Mouse (Mus musculus): Measurements from ENCODE around the gene BC017158. TPM values are rescaled to one million over a fixed set of nuclear protein-coding genes. Genes with fewer than 3 reads are reported as not detected.
A peak's percentile ranks its signal among the peaks of the same experiment; 100 is the strongest.

BC017158 gene
- polyA plus RNA-seq, 1 experiment from 2014 or later, result 33.6 TPM

DNA sequence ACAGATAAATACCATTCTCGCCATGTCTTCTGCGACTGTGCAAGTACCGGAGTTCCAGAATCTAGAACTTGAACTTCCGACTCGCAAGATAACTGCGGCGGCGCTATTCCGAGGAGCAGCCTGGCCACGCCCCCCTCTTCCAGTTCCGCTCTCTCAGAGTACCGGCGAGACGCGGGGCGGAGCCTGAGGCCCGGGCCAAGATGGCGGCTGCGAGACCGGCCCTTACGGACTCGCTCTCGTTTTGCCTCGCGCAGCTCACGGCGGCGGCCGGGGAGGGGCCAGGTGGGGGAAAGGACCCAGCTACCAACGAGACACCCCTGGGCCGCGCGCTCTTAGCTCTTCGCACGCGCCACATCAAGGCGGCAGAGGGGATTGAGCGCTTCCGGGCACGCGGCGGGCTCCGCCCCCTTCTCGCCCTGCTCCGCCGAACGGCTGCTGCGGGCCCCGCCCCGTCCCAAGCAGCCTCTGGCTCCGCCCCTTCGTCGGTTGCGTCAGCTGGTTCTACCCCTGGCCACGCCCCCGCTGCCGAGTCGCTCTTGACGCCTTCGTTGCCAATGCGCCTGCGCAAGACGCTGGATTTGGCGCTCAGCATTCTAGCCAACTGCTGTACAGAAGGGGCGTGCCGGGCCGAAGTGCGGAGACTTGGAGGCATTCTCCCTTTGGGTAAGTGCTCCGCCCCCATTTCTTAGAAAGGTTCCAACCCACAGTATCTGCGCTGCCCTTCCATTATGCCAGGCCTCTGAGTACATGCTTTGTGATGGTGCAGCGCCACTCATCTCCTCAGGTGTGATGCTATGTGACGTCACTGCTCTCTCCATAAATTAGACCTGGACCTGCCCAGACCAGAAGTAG is 59.8 kb downstream of the BC017158 start, which contains the start of gene 9130023H24Rik:
TSS of gene 9130023H24Rik (minus strand) at position 105 of the 852 bp plus-strand sequence.
- H3K4me1 ChIP-seq (ENCODE audit: control insufficient read depth, insufficient read depth, low read length), result peaks cover 5% of the 10 kb centered on the region
- under 1% methylated on average over 72 of the region's 72 CpGs for WGBS
- H3K9ac ChIP-seq (ENCODE audit: low read length), result peak within 1 kb of the TSS; percentile 91
- H3K36me3 ChIP-seq (ENCODE audit: control insufficient read depth, insufficient read depth, low read length), result 0 out of 2 replicates have a peak, but pooled peaks cover 12% of the 10 kb centered on the region
- H3K27me3 ChIP-seq (ENCODE audit: control insufficient read depth, insufficient read depth, low read length), result no peaks in the 10 kb centered on the region
- ATAC-seq (ENCODE audit: insufficient read depth, low FRiP score), result peak; percentile 89
- H3K4me2 ChIP-seq (ENCODE audit: low read depth, low read length), result peak within 1 kb of the TSS; percentile 86
- H3K27ac ChIP-seq (ENCODE audit: low read length), result peak within 1 kb of the TSS; percentile 99
- H3K4me3 ChIP-seq (replicated peaks; ENCODE audit: low read length), result peak within 1 kb of the TSS; percentile 72
- no peaks in the 10 kb centered on the region for H3K9me3 ChIP-seq (replicated peaks; ENCODE audit: control insufficient read depth, low read length)

GRCm38 (mm10) chr7:128237593-128237926 is 60.4 kb downstream of the BC017158 start:
- Histone ChIP-seq H3K36me3 (ENCODE audit: control insufficient read depth, insufficient read depth, low read length) (0 out of 2 replicates have a peak, but pooled peaks cover 11% of the 10 kb centered on the region), H3K27ac (ENCODE audit: low read length) (peak overlapping the region; percentile 99), H3K27me3 (ENCODE audit: control insufficient read depth, insufficient read depth, low read length) (no peaks in the 10 kb centered on the region), H3K4me2 (ENCODE audit: low read depth, low read length) (peak overlapping the region; percentile 57), H3K4me1 (ENCODE audit: control insufficient read depth, insufficient read depth, low read length) (peaks cover 5% of the 10 kb centered on the region), H3K9me3 (replicated peaks; ENCODE audit: control insufficient read depth, low read length) (no peaks in the 10 kb centered on the region), H3K4me3 (replicated peaks; ENCODE audit: low read length) (peak overlapping the region; percentile 72), H3K9ac (ENCODE audit: low read length) (peak overlapping the region; percentile 91)
- 0% methylated on average over 25 of the region's 25 CpGs for WGBS
- no peak for ATAC-seq (ENCODE audit: insufficient read depth, low FRiP score)

- WGBS, result 21% methylated on average over 37 of the region's 37 CpGs
- Histone ChIP-seq H3K9ac (ENCODE audit: low read length) (peak within 1 kb of the TSS; percentile 91), H3K4me2 (ENCODE audit: low read depth, low read length) (peak within 1 kb of the TSS; percentile 57), H3K9me3 (replicated peaks; ENCODE audit: control insufficient read depth, low read length) (no peaks in the 10 kb centered on the region), H3K36me3 (ENCODE audit: control insufficient read depth, insufficient read depth, low read length) (0 out of 2 replicates have a peak, but pooled peaks cover 11% of the 10 kb centered on the region), H3K4me3 (replicated peaks; ENCODE audit: low read length) (peak within 1 kb of the TSS; percentile 72), H3K4me1 (ENCODE audit: control insufficient read depth, insufficient read depth, low read length) (peaks cover 5% of the 10 kb centered on the region), H3K27ac (ENCODE audit: low read length) (peak within 1 kb of the TSS; percentile 99), H3K27me3 (ENCODE audit: control insufficient read depth, insufficient read depth, low read length) (no peaks in the 10 kb centered on the region)
- peak; percentile 43; the same call in 1 of the 2 replicates for ATAC-seq (ENCODE audit: insufficient read depth, low FRiP score)
Measured at GRCm38 (mm10) chr7:128236856-128237592, 60.9 kb downstream of the BC017158 start, which contains the start of gene Armc5. Armc5 (plus strand) TSS chr7:128237342.

DNA sequence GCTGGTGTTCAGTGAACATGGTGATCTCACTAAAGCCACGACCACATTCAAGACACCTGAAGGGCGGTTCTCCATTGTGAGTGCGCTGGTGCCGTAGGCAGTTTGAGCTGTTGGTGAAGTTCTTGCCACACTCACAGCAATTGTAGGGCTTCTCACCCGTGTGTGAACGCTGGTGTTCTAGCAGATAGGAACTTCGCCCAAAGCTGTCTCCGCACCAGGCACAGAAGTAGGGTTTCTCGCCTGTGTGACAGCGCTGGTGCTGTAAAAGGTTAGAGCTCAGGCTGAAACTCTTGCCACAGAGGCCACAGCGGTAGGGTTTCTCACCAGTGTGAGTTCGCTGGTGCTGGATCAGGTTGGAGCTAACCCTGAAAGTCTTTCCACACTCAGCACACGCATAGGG is 61.5 kb downstream of the BC017158 start:
- no peaks in the 10 kb centered on the region for H3K9me3 ChIP-seq (replicated peaks; ENCODE audit: control insufficient read depth, low read length)
- WGBS, result 93% methylated on average over 13 of the region's 13 CpGs
- peaks cover 5% of the 10 kb centered on the region for H3K4me1 ChIP-seq (ENCODE audit: control insufficient read depth, insufficient read depth, low read length)
- no peak overlapping the region; the same call in 1 of the 2 replicates for H3K4me3 ChIP-seq (replicated peaks; ENCODE audit: low read length)
- H3K27me3 ChIP-seq (ENCODE audit: control insufficient read depth, insufficient read depth, low read length), result no peaks in the 10 kb centered on the region
- 0 out of 2 replicates have a peak, but pooled peaks cover 11% of the 10 kb centered on the region for H3K36me3 ChIP-seq (ENCODE audit: control insufficient read depth, insufficient read depth, low read length)
- peak overlapping the region; percentile 99; the same call in 1 of the 2 replicates for H3K27ac ChIP-seq (ENCODE audit: low read length)
- H3K9ac ChIP-seq (ENCODE audit: low read length), result peak overlapping the region; percentile 91
- H3K4me2 ChIP-seq (ENCODE audit: low read depth, low read length), result 0 out of 2 replicates have a peak overlapping the region, but pooled peaks have one; percentile 57
- no peak for ATAC-seq (ENCODE audit: insufficient read depth, low FRiP score)

- no peak for ATAC-seq (ENCODE audit: insufficient read depth, low FRiP score)
- H3K36me3 ChIP-seq (ENCODE audit: control insufficient read depth, insufficient read depth, low read length), result 0 out of 2 replicates have a peak, but pooled peaks cover 7% of the 10 kb centered on the region
- no peak overlapping the region for H3K4me3 ChIP-seq (replicated peaks; ENCODE audit: low read length)
Measured at GRCm38 (mm10) chr7:128235481-128235880, 62.5 kb downstream of the BC017158 start.

DNA sequence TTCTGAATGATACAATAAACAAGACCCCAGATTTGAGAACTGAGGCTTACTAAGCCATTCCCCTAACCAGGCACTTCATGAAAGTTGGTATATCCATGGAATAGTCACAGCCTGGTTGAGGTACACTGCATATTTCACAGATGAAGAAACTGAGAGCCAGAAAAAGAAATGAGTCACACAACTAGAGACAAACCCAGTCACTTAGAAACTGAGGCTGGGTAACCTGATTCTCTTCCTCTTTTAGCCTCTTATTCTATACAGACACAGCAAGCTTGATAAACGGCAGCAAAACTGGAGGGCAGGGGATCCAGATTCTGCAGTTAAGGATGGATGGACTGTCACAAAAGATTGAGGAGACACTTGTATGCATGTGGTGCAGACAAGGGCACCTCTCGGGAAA is 63.2 kb downstream of the BC017158 start:
- no peak overlapping the region for H3K9ac ChIP-seq (ENCODE audit: low read length)
- no peak for ATAC-seq (ENCODE audit: insufficient read depth, low FRiP score)
- H3K27ac ChIP-seq (ENCODE audit: low read length), result no peak overlapping the region
- no peak overlapping the region for H3K4me3 ChIP-seq (replicated peaks; ENCODE audit: low read length)
- H3K4me2 ChIP-seq (ENCODE audit: low read depth, low read length), result no peak overlapping the region
- 74% methylated on average over 2 of the region's 2 CpGs for WGBS
- no peaks in the 10 kb centered on the region for H3K9me3 ChIP-seq (replicated peaks; ENCODE audit: control insufficient read depth, low read length)
- peaks cover 5% of the 10 kb centered on the region for H3K4me1 ChIP-seq (ENCODE audit: control insufficient read depth, insufficient read depth, low read length)
- H3K36me3 ChIP-seq (ENCODE audit: control insufficient read depth, insufficient read depth, low read length), result 0 out of 2 replicates have a peak, but pooled peaks cover under 1% of the 10 kb centered on the region
- no peaks in the 10 kb centered on the region for H3K27me3 ChIP-seq (ENCODE audit: control insufficient read depth, insufficient read depth, low read length)

More at GRCm38 (mm10) chr7:128235481-128235880, 62.5 kb downstream of the BC017158 start:
- no peak overlapping the region for H3K4me2 ChIP-seq (ENCODE audit: low read depth, low read length)
- no peak overlapping the region for H3K9ac ChIP-seq (ENCODE audit: low read length)
- H3K27me3 ChIP-seq (ENCODE audit: control insufficient read depth, insufficient read depth, low read length), result no peaks in the 10 kb centered on the region
- no peaks in the 10 kb centered on the region for H3K9me3 ChIP-seq (replicated peaks; ENCODE audit: control insufficient read depth, low read length)
- no peak overlapping the region for H3K27ac ChIP-seq (ENCODE audit: low read length)
- H3K4me1 ChIP-seq (ENCODE audit: control insufficient read depth, insufficient read depth, low read length), result peaks cover 5% of the 10 kb centered on the region
- WGBS, result 66% methylated on average over 1 of the region's 1 CpGs

DNA sequence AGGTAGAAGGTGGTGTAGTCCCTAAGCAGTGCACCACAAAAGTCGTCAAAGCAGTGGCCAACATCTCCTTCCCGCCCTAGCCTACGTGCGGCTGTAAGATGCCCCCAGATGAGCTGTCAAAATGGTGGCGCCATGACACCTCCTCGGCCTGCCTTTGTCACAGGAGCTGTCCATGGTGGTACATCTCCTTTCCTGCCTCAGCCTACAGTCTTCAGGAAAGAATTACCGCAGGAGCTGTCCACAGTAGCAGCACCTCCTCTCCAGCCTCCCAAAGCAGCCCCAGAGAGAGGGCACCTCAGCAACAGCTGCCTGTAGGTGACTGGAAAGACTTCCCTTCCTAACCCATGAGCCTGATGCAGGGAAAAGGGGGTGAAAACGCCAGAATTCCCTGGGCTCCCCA is 66.2 kb downstream of the BC017158 start:
- H3K27ac ChIP-seq (ENCODE audit: low read length), result no peak overlapping the region
- no peaks in the 10 kb centered on the region for H3K27me3 ChIP-seq (ENCODE audit: control insufficient read depth, insufficient read depth, low read length)
- H3K9ac ChIP-seq (ENCODE audit: low read length), result no peak overlapping the region
- H3K4me2 ChIP-seq (ENCODE audit: low read depth, low read length), result no peak overlapping the region
- H3K36me3 ChIP-seq (ENCODE audit: control insufficient read depth, insufficient read depth, low read length), result no peaks in the 10 kb centered on the region
- peaks cover 3% of the 10 kb centered on the region for H3K4me1 ChIP-seq (ENCODE audit: control insufficient read depth, insufficient read depth, low read length)
- WGBS, result 36% methylated on average over 8 of the region's 8 CpGs
- H3K4me3 ChIP-seq (replicated peaks; ENCODE audit: low read length), result no peak overlapping the region
- no peak for ATAC-seq (ENCODE audit: insufficient read depth, low FRiP score)
- H3K9me3 ChIP-seq (replicated peaks; ENCODE audit: control insufficient read depth, low read length), result no peaks in the 10 kb centered on the region

Data from stomach, embryonic 16.5 days (tissue).